Mouse (Mus musculus): ENCODE data around the gene Gm9573. TPM values are rescaled to one million over a fixed set of nuclear protein-coding genes. Genes with fewer than 3 reads are reported as not detected.
A peak's percentile ranks its signal among the peaks of the same experiment; 100 is the strongest.

Gm9573 gene
- polyA plus RNA-seq (2014; fragmentation: Nextera tagmentation; extraction: Ambion mirVana), result not detected in 2 replicates

DNA sequence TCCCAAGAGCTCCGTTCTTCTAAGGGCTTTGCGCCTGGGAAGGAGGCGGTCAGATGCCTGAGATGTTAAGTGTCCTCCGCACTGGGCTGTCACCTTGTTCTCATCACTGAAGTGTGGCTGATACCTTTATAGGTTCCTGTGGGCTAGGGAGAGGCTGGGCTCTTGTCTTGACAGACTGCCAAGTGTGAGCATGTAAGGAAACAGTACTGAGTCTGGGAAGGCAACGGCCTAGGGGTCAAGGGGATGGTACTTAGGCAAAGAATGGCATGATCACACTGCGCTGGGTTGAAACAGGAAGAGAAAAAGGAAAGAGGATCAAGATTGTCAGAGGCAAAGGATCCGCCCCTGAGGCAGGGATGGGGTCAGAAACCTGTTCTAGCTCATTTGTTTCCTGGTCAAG lies at the start of gene Gm9573:
Gm9573 (minus strand) TSS at position 101 of the 400 bp plus-strand sequence.
- WGBS, result 87% methylated on average over 7 of the region's 7 CpGs
- Histone ChIP-seq H3K9ac (ENCODE audit: low read depth, low read length) (no peak within 1 kb of the TSS), H3K36me3 (ENCODE audit: control insufficient read depth, insufficient read depth, low read length) (no peaks in the 10 kb centered on the region), H3K4me3 (ENCODE audit: low read depth, low read length) (no peak within 1 kb of the TSS), H3K27ac (ENCODE audit: low read depth, low read length) (no peak within 1 kb of the TSS), H3K4me1 (replicated peaks; ENCODE audit: control insufficient read depth, insufficient read depth, low read length) (no peaks in the 10 kb centered on the region), H3K9me3 (ENCODE audit: control insufficient read depth, low read length) (no peaks in the 10 kb centered on the region), H3K4me2 (replicated peaks; ENCODE audit: low read depth, low read length) (no peak within 1 kb of the TSS), H3K27me3 (ENCODE audit: control insufficient read depth, insufficient read depth, low read length) (no peaks in the 10 kb centered on the region)
- DNase-seq (ENCODE audit: low spot score) (no peak), ATAC-seq (ENCODE audit: low FRiP score) (no peak)

DNA sequence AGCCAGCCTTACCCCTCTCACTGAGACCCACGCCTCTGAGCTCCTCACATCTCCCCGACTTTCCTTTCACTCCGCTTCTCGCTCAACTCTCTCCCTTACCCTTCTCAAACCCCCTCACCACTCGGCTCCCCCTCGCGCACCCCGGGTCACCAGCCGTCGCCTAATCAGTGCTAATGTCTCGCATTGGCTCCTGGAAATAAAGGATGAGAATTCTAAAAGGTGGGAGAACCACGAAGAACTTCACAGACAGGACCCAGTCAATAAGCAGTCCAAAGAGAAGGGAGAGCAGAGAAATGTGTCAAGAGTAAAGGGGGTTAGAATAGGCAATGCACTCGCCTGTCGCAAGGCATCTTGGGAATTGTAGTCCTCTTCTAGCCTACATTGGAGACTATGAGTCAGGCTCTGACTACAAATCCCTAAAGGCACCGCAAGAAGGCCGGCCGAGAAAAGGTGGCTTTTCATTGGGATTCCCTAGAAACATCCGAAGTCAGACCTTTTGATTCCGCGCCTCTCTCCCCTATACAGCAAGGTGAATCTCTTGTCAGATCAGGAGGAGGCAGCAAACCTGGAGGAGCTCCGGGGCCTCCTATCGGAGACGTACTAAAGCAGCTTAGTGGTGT lies 47.1 kb upstream of the Gm9573 start, which contains the start of gene Gtf2h4:
Gtf2h4 (minus strand) TSS at position 324 of the 620 bp plus-strand sequence.
- ATAC-seq (ENCODE audit: low FRiP score), result peak; percentile 94

DNA sequence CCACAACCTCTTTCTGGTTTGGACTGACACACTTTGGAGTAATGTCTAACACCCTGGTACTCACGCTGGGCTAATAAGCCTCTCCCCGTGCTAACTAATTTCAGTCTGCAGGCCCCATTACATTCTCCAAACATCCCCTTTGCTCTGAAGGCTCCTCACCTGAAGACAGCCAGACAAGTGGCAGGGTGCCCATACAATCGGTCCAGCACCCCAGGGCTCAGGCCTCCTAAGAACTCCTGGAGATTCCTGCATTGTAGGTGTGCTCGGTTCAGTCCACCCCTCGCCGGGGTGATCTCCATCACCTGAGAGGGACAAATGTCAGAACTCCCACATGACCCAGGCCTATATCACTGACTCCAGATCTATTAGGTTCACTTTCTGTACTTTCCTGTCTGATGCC lies 46.1 kb upstream of the Gm9573 start:
- Histone ChIP-seq H3K4me2 (replicated peaks; ENCODE audit: low read depth, low read length) (no peak overlapping the region; the same call in 1 of the 2 replicates), H3K4me3 (ENCODE audit: low read depth, low read length) (no peak overlapping the region), H3K4me1 (replicated peaks; ENCODE audit: control insufficient read depth, insufficient read depth, low read length) (peaks cover 4% of the 10 kb centered on the region; the same call in 1 of the 2 replicates), H3K27ac (ENCODE audit: low read depth, low read length) (no peak overlapping the region), H3K27me3 (ENCODE audit: control insufficient read depth, insufficient read depth, low read length) (no peaks in the 10 kb centered on the region), H3K9ac (ENCODE audit: low read depth, low read length) (no peak overlapping the region), H3K36me3 (ENCODE audit: control insufficient read depth, insufficient read depth, low read length) (no peaks in the 10 kb centered on the region), H3K9me3 (ENCODE audit: control insufficient read depth, low read length) (no peaks in the 10 kb centered on the region)
- 90% methylated on average over 6 of the region's 6 CpGs for WGBS
- ATAC-seq (ENCODE audit: low FRiP score) (no peak), DNase-seq (ENCODE audit: low spot score) (no peak)

More for the DNA sequence above, 47.1 kb upstream of the Gm9573 start, which contains the start of gene Gtf2h4:
- H3K4me1 ChIP-seq (replicated peaks; ENCODE audit: control insufficient read depth, insufficient read depth, low read length), result no peaks in the 10 kb centered on the region
- DNase-seq (ENCODE audit: low spot score), result peak; percentile 96
- no peak within 1 kb of the TSS for H3K27ac ChIP-seq (ENCODE audit: low read depth, low read length)
- 3% methylated on average over 23 of the region's 23 CpGs for WGBS
- H3K9ac ChIP-seq (ENCODE audit: low read depth, low read length), result peak within 1 kb of the TSS; percentile 82
- no peaks in the 10 kb centered on the region for H3K36me3 ChIP-seq (ENCODE audit: control insufficient read depth, insufficient read depth, low read length)
- peak within 1 kb of the TSS; percentile 65 for H3K4me2 ChIP-seq (replicated peaks; ENCODE audit: low read depth, low read length)
- peak within 1 kb of the TSS; percentile 56 for H3K4me3 ChIP-seq (ENCODE audit: low read depth, low read length)
- no peaks in the 10 kb centered on the region for H3K27me3 ChIP-seq (ENCODE audit: control insufficient read depth, insufficient read depth, low read length)
- no peaks in the 10 kb centered on the region for H3K9me3 ChIP-seq (ENCODE audit: control insufficient read depth, low read length)

DNA sequence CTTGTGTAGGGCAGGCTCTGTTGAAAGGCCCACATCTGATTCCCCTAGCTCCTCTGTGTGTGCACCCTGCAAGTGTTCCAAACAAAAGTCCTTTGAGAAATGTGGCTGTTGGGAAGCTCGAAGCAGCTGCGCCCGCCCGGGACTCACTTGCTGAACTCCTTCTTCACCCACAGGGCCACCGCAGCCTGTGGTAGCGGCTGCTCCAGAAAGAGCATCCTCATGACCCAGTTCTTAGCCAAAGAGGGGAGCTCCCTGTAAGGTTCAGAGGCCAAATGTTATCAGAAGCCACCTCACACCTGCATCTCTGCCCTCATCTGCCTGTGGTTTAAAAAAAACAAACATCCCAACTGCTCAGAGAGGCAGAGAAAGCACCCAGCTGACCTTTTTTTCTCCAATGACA lies 45.4 kb upstream of the Gm9573 start:
- DNase-seq (ENCODE audit: low spot score) (no peak), ATAC-seq (ENCODE audit: low FRiP score) (no peak)
- Histone ChIP-seq H3K27me3 (ENCODE audit: control insufficient read depth, insufficient read depth, low read length) (no peaks in the 10 kb centered on the region), H3K9me3 (ENCODE audit: control insufficient read depth, low read length) (no peaks in the 10 kb centered on the region), H3K4me2 (replicated peaks; ENCODE audit: low read depth, low read length) (no peak overlapping the region), H3K27ac (ENCODE audit: low read depth, low read length) (no peak overlapping the region), H3K4me3 (ENCODE audit: low read depth, low read length) (no peak overlapping the region), H3K36me3 (ENCODE audit: control insufficient read depth, insufficient read depth, low read length) (no peaks in the 10 kb centered on the region), H3K9ac (ENCODE audit: low read depth, low read length) (no peak overlapping the region), H3K4me1 (replicated peaks; ENCODE audit: control insufficient read depth, insufficient read depth, low read length) (peaks cover 4% of the 10 kb centered on the region; the same call in 1 of the 2 replicates)
- WGBS, result 83% methylated on average over 6 of the region's 6 CpGs

DNA sequence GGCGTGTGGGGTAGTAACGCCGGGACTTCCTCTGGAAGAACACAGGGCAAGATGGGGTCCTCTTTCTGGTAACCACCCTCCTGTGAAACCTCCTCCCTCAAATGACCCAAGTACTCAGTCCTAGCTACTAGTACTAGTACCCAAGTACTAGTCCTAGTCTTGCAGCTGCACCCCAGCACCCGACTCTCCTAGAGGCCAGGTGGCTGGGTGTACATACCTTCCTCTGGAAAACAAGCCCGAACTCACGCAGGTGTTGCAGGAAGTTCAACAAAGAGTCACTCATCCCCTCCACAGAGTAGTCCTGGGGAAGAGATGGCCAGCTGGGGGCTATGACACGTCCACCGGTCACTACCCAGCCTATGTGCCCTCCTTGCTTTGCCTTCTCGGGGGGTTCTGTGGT lies 43.3 kb upstream of the Gm9573 start:
- Histone ChIP-seq H3K9ac (ENCODE audit: low read depth, low read length) (no peak overlapping the region), H3K4me1 (replicated peaks; ENCODE audit: control insufficient read depth, insufficient read depth, low read length) (peaks cover 7% of the 10 kb centered on the region), H3K4me2 (replicated peaks; ENCODE audit: low read depth, low read length) (no peak overlapping the region), H3K9me3 (ENCODE audit: control insufficient read depth, low read length) (no peaks in the 10 kb centered on the region), H3K27me3 (ENCODE audit: control insufficient read depth, insufficient read depth, low read length) (no peaks in the 10 kb centered on the region), H3K36me3 (ENCODE audit: control insufficient read depth, insufficient read depth, low read length) (no peaks in the 10 kb centered on the region), H3K4me3 (ENCODE audit: low read depth, low read length) (no peak overlapping the region), H3K27ac (ENCODE audit: low read depth, low read length) (no peak overlapping the region)
- 92% methylated on average over 9 of the region's 9 CpGs for WGBS
- no peak for ATAC-seq (ENCODE audit: low FRiP score)
- DNase-seq (ENCODE audit: low spot score), result no peak

DNA sequence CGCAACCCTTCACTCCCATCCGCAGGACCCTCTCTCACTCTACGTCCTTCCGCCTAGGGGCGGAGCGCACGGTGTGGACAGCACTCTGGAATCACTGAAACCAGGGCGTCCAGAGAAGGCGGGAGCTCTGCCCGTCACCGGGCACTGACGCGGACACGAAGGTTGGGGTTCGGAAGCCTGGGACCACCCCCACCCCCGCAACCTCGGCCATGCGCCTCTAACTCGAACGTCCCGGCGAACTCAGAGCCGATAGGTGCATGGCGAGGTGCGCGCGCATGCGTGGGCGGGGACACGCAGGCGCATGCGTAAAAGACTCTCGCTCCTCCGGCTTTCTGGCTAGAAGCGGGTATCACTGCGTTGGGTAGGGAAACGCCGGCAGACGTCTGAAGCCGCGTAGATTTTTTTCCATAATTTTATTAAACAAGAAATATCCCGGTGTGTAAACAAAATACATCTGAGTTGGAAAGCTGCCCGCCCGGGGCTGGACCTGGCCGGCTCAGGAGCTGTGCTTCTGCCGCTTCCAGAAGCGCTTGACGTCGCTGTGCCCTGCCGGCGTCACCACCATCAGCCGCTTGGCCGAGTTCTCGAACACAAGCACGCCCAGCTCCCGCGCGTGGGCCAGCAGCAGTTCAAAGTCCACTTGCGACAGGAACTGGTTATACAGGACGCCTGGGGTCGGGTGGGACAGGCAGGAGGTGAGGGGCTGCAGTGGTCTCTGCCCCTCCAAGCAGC lies 41.1 kb upstream of the Gm9573 start, which contains the start of gene Vars2:
Vars2 (minus strand) TSS at position 259 of the 732 bp plus-strand sequence.
- peak within 1 kb of the TSS; percentile 70 for H3K27ac ChIP-seq (ENCODE audit: low read depth, low read length)
- H3K9ac ChIP-seq (ENCODE audit: low read depth, low read length), result peak within 1 kb of the TSS; percentile 84
- no peaks in the 10 kb centered on the region for H3K36me3 ChIP-seq (ENCODE audit: control insufficient read depth, insufficient read depth, low read length)
- DNase-seq (ENCODE audit: low spot score) (peak; percentile 99), ATAC-seq (ENCODE audit: low FRiP score) (peak; percentile 88)
- WGBS, result under 1% methylated on average over 61 of the region's 61 CpGs
- no peaks in the 10 kb centered on the region for H3K27me3 ChIP-seq (ENCODE audit: control insufficient read depth, insufficient read depth, low read length)
- H3K4me2 ChIP-seq (replicated peaks; ENCODE audit: low read depth, low read length), result peak within 1 kb of the TSS; percentile 91
- H3K4me1 ChIP-seq (replicated peaks; ENCODE audit: control insufficient read depth, insufficient read depth, low read length), result peaks cover 7% of the 10 kb centered on the region
- no peaks in the 10 kb centered on the region for H3K9me3 ChIP-seq (ENCODE audit: control insufficient read depth, low read length)
- H3K4me3 ChIP-seq (ENCODE audit: low read depth, low read length), result peak within 1 kb of the TSS; percentile 74

DNA sequence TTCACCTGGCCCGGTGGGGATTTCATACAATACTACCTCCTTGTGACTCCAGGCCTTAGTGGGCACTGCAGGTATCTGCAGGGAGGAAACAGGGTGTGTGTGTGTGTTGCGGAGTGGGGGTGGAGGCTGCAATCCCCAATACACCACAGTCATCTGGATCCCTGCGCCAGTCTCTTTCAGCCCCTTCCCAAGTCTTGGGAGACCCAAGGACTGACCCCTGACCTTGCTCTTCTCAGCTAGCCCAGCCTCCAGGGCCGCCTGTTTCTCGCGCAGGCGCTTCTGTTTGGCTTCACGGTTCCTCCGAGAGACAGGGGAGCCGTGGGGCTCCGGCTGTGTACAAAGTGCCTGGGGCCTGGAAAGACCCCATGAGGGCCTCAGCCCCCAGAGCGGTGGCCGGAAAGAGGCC lies 40.4 kb upstream of the Gm9573 start:
- peak overlapping the region; percentile 91 for H3K4me2 ChIP-seq (replicated peaks; ENCODE audit: low read depth, low read length)
- no peaks in the 10 kb centered on the region for H3K9me3 ChIP-seq (ENCODE audit: control insufficient read depth, low read length)
- ATAC-seq (ENCODE audit: low FRiP score) (peak; percentile 68), DNase-seq (ENCODE audit: low spot score) (no peak)
- peak overlapping the region; percentile 70 for H3K27ac ChIP-seq (ENCODE audit: low read depth, low read length)
- WGBS, result 3% methylated on average over 13 of the region's 13 CpGs
- H3K4me1 ChIP-seq (replicated peaks; ENCODE audit: control insufficient read depth, insufficient read depth, low read length), result peaks cover 7% of the 10 kb centered on the region
- H3K9ac ChIP-seq (ENCODE audit: low read depth, low read length), result peak overlapping the region; percentile 84
- H3K27me3 ChIP-seq (ENCODE audit: control insufficient read depth, insufficient read depth, low read length), result no peaks in the 10 kb centered on the region
- peak overlapping the region; percentile 74 for H3K4me3 ChIP-seq (ENCODE audit: low read depth, low read length)
- H3K36me3 ChIP-seq (ENCODE audit: control insufficient read depth, insufficient read depth, low read length), result no peaks in the 10 kb centered on the region

DNA sequence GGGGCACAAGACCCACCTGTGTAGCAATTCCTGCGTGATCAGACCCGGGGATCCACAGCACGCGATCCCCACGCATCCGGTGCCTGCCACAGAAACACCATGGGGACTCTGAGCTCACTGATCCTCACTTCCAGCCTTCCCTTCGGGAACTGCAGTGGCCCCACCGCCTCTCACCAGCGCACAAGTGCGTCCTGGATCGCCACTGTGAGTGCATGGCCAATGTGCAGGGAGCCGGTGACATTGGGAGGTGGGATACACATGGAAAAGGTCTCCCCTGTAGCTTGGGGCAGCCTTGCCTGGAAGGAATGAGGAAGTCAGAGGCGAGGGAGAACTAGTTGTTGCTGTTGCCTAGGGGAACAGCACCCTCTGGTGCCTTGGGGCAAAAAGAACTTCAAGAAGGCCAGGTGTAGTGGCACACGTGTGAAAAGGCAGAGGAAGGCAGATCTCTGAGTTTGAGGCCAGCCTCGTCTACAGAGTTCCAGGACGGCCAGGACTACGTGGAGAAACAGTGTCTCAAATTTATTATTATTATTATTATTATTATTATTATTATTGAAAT lies 39.6 kb upstream of the Gm9573 start:
- Histone ChIP-seq H3K4me1 (replicated peaks; ENCODE audit: control insufficient read depth, insufficient read depth, low read length) (peaks cover 7% of the 10 kb centered on the region), H3K36me3 (ENCODE audit: control insufficient read depth, insufficient read depth, low read length) (no peaks in the 10 kb centered on the region), H3K9me3 (ENCODE audit: control insufficient read depth, low read length) (no peaks in the 10 kb centered on the region), H3K27me3 (ENCODE audit: control insufficient read depth, insufficient read depth, low read length) (no peaks in the 10 kb centered on the region), H3K9ac (ENCODE audit: low read depth, low read length) (0 out of 2 replicates have a peak overlapping the region, but pooled peaks have one; percentile 84), H3K4me2 (replicated peaks; ENCODE audit: low read depth, low read length) (no peak overlapping the region), H3K4me3 (ENCODE audit: low read depth, low read length) (no peak overlapping the region; the same call in none of the 2 replicates), H3K27ac (ENCODE audit: low read depth, low read length) (no peak overlapping the region)
- ATAC-seq (ENCODE audit: low FRiP score) (no peak), DNase-seq (ENCODE audit: low spot score) (no peak)
- WGBS, result 76% methylated on average over 17 of the region's 17 CpGs
